18 mouse cellular contexts compared by ENCODE assay signal in the genomic region with DNA sequence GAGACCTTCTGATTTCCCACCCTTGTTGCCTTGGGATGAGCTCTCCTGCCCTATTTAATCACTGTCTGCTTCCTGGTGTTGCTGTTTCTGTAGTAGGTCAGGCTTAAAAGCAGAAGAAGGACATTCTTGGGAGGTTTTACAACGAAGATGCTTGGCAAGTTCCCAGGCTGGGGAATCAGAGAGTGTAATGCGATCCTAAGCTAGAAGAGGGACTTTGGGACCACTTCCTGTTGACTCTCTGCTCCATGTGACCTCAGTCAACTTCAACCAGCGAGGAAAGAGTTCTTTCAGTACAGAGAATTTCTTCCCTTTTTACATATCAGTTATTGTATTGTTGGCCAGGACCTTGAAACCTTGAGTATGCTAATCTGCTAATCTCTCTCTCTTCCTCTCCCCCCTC. TPM values are rescaled to one million over a fixed set of nuclear protein-coding genes. Genes with fewer than 3 reads are reported as not detected.
DNase-seq lines count a peak whose midpoint lies in the region; ATAC-seq and TF ChIP-seq lines count a peak whose summit lies in the region.
"Had no signal": no experiment of that assay in that cellular context is flagged by ENCODE, and none has a peak within 500 bp of the region (broad histone marks: within the 10 kb centered on the region; RNA-seq: fewer than 3 reads in every experiment).

No protein-coding gene starts in this region.

- H3K27ac ChIP-seq in heart, adult 2 months, result no peak overlapping the region
- H3K27ac ChIP-seq in heart, embryonic 11.5 days (ENCODE audit: low read depth, low read length), result no peak overlapping the region
- H3K27ac ChIP-seq in intestine, embryonic 15.5 days, result 0 out of 2 replicates have a peak overlapping the region, but pooled peaks have one; percentile 33
- no peak overlapping the region for H3K27ac ChIP-seq in intestine, postnatal 0 days (ENCODE audit: low read depth, low read length)
- H3K27ac ChIP-seq in forebrain, embryonic 16.5 days (ENCODE audit: low read length), result no peak overlapping the region
- H3K27ac ChIP-seq: embryonic facial prominence, embryonic 15.5 days; forebrain, embryonic 13.5 days; limb, embryonic 13.5 days had no signal

- H3K9me3 ChIP-seq in heart, embryonic 11.5 days (replicated peaks; ENCODE audit: control insufficient read depth, low read length), result no peaks in the 10 kb centered on the region
- no peaks in the 10 kb centered on the region for H3K9me3 ChIP-seq in intestine, embryonic 15.5 days
- H3K9me3 ChIP-seq in intestine, postnatal 0 days (ENCODE audit: control insufficient read depth), result no peaks in the 10 kb centered on the region
- no peaks in the 10 kb centered on the region for H3K9me3 ChIP-seq in forebrain, embryonic 16.5 days (ENCODE audit: control insufficient read depth, low read length)
- H3K9me3 ChIP-seq: embryonic facial prominence, embryonic 15.5 days; forebrain, embryonic 13.5 days; limb, embryonic 13.5 days had no signal

- H3K9ac ChIP-seq in heart, adult 2 months (ENCODE audit: low read depth, low read length), result no peak overlapping the region
- H3K9ac ChIP-seq in heart, embryonic 11.5 days (ENCODE audit: low read depth, low read length), result no peak overlapping the region
- H3K9ac ChIP-seq in intestine, embryonic 15.5 days, result no peak overlapping the region
- no peak overlapping the region for H3K9ac ChIP-seq in intestine, postnatal 0 days (ENCODE audit: low read depth, low read length)
- H3K9ac ChIP-seq in forebrain, embryonic 16.5 days (replicated peaks; ENCODE audit: low read depth, low read length), result no peak overlapping the region
- H3K9ac ChIP-seq: embryonic facial prominence, embryonic 15.5 days; forebrain, embryonic 13.5 days; limb, embryonic 13.5 days had no signal

- no peak overlapping the region for H3K4me3 ChIP-seq in heart, adult 2 months
- no peak overlapping the region for H3K4me3 ChIP-seq in heart, embryonic 11.5 days (ENCODE audit: low read depth, low read length)
- H3K4me3 ChIP-seq in intestine, embryonic 15.5 days (replicated peaks), result no peak overlapping the region
- no peak overlapping the region for H3K4me3 ChIP-seq in intestine, postnatal 0 days (ENCODE audit: low read depth, low read length)
- H3K4me3 ChIP-seq in forebrain, embryonic 16.5 days (replicated peaks; ENCODE audit: low read length), result no peak overlapping the region
- H3K4me3 ChIP-seq: embryonic facial prominence, embryonic 15.5 days; forebrain, embryonic 13.5 days; limb, embryonic 13.5 days; megakaryocyte, embryonic 14.5 days had no signal

- no peak for TF ChIP-seq CTCF in heart, adult 2 months (IDR thresholded peaks at IDR 0.05)
- TF ChIP-seq CTCF in intestine, postnatal 0 days (IDR thresholded peaks at IDR 0.05; ENCODE audit: low read depth), result no peak

- DNase-seq in heart, adult 2 months, result no peak
- DNase-seq in lung, postnatal 10 days, result peak; percentile 42
- DNase-seq in lung, postnatal 14 days, result no peak
- no peak for DNase-seq in spleen, postnatal 14 days (ENCODE audit: low spot score in 2 of 2)
- DNase-seq: cerebellum, adult 11 months; cerebellum, postnatal 36 days; layer of hippocampus, adult 9-11 months; right cerebral cortex, postnatal 14 days; thymus, postnatal 4 days had no signal

- H3K79me2 ChIP-seq in heart, adult 2 months (replicated peaks; ENCODE audit: control insufficient read depth, insufficient read depth, low read length), result no peaks in the 10 kb centered on the region

- peak; percentile 14; the same call in 1 of the 2 replicates for TF ChIP-seq POLR2A in heart, adult 2 months (IDR thresholded peaks at IDR 0.05; ENCODE audit: insufficient read depth, low read depth, low read length)

- peaks cover 50% of the 10 kb centered on the region for H3K36me3 ChIP-seq in heart, adult 2 months (ENCODE audit: control insufficient read depth, insufficient read depth, low read length)
- no peaks in the 10 kb centered on the region for H3K36me3 ChIP-seq in heart, embryonic 11.5 days (ENCODE audit: control insufficient read depth, insufficient read depth, low read length)
- H3K36me3 ChIP-seq in intestine, embryonic 15.5 days, result no peaks in the 10 kb centered on the region
- H3K36me3 ChIP-seq in intestine, postnatal 0 days (ENCODE audit: control insufficient read depth, insufficient read depth), result no peaks in the 10 kb centered on the region
- H3K36me3 ChIP-seq in forebrain, embryonic 16.5 days (ENCODE audit: control insufficient read depth, insufficient read depth), result no peaks in the 10 kb centered on the region
- H3K36me3 ChIP-seq: embryonic facial prominence, embryonic 15.5 days; limb, embryonic 13.5 days had no signal

- 18% methylated on average over 3 of the region's 3 CpGs for WGBS in heart, adult 2 months
- 26% methylated on average over 3 of the region's 3 CpGs for WGBS in heart, embryonic 11.5 days (ENCODE audit: insufficient replicate concordance)
- 18% methylated on average over 3 of the region's 3 CpGs for WGBS in intestine, embryonic 15.5 days
- WGBS in intestine, postnatal 0 days, result 33% methylated on average over 3 of the region's 3 CpGs
- WGBS in forebrain, embryonic 16.5 days, result 49% methylated on average over 3 of the region's 3 CpGs

- TF ChIP-seq EP300 in heart, adult 2 months (IDR thresholded peaks at IDR 0.05; ENCODE audit: insufficient read depth, low read depth, low read length), result no peak

- intact Hi-C loops in heart, adult 2 months (cut with DNase I), result no loop called here

- H3K27me3 ChIP-seq in heart, adult 2 months (ENCODE audit: control insufficient read depth, insufficient read depth, low read length), result no peaks in the 10 kb centered on the region
- no peaks in the 10 kb centered on the region for H3K27me3 ChIP-seq in heart, embryonic 11.5 days (ENCODE audit: control insufficient read depth, insufficient read depth, low read length)
- no peaks in the 10 kb centered on the region for H3K27me3 ChIP-seq in intestine, embryonic 15.5 days (replicated peaks)
- H3K27me3 ChIP-seq in intestine, postnatal 0 days (replicated peaks; ENCODE audit: control insufficient read depth, insufficient read depth, low read length), result no peaks in the 10 kb centered on the region
- no peaks in the 10 kb centered on the region for H3K27me3 ChIP-seq in forebrain, embryonic 16.5 days (replicated peaks; ENCODE audit: control insufficient read depth, insufficient read depth, low read length)
- H3K27me3 ChIP-seq: embryonic facial prominence, embryonic 15.5 days; forebrain, embryonic 13.5 days; limb, embryonic 13.5 days had no signal

- peaks cover 10% of the 10 kb centered on the region for H3K4me1 ChIP-seq in heart, adult 2 months (ENCODE audit: control insufficient read depth, insufficient read depth, low read length)
- peaks cover 37% of the 10 kb centered on the region for H3K4me1 ChIP-seq in heart, embryonic 11.5 days (ENCODE audit: control insufficient read depth, insufficient read depth, low read length)
- peaks cover 17% of the 10 kb centered on the region for H3K4me1 ChIP-seq in intestine, embryonic 15.5 days (replicated peaks)
- no peaks in the 10 kb centered on the region for H3K4me1 ChIP-seq in intestine, postnatal 0 days (replicated peaks; ENCODE audit: control insufficient read depth, insufficient read depth, low read length)
- H3K4me1 ChIP-seq in forebrain, embryonic 16.5 days (replicated peaks; ENCODE audit: control insufficient read depth, insufficient read depth, low read length), result no peaks in the 10 kb centered on the region
- H3K4me1 ChIP-seq: forebrain, embryonic 13.5 days; megakaryocyte, embryonic 14.5 days had no signal

- no peak overlapping the region for H3K4me2 ChIP-seq in heart, embryonic 11.5 days
- H3K4me2 ChIP-seq in intestine, embryonic 15.5 days (replicated peaks), result no peak overlapping the region
- H3K4me2 ChIP-seq in intestine, postnatal 0 days (replicated peaks; ENCODE audit: low read depth), result no peak overlapping the region
- H3K4me2 ChIP-seq in forebrain, embryonic 16.5 days (ENCODE audit: low read length), result no peak overlapping the region
- H3K4me2 ChIP-seq: embryonic facial prominence, embryonic 15.5 days; forebrain, embryonic 13.5 days; limb, embryonic 13.5 days had no signal

- no peak for ATAC-seq in heart, embryonic 11.5 days (replicated peaks; ENCODE audit: insufficient number of reproducible peaks, low FRiP score, low TSS enrichment)
- ATAC-seq in intestine, embryonic 15.5 days, result peak; percentile 20; the same call in 1 of the 2 replicates
- no peak for ATAC-seq in intestine, postnatal 0 days
- no peak for ATAC-seq in forebrain, embryonic 16.5 days
- ATAC-seq: forebrain, embryonic 13.5 days; midbrain, embryonic 16.5 days had no signal

RNA-seq across cellular contexts. Expression of gene Fhl2, which starts 25.7 kb away (rescaled TPM):
- 1,000 to 10,000 TPM; 1,721 to 1,764 TPM for total RNA-seq in heart, adult 2 months (2021)
- polyA plus RNA-seq in heart, adult 2 months (2012; rRNA removed), result 1,853 and 3,161 TPM in 2 replicates
- 181 and 186 TPM in 2 replicates for polyA plus RNA-seq in heart, embryonic 11.5 days (2014; fragmentation: Nextera tagmentation; extraction: Ambion mirVana)
- polyA plus RNA-seq in intestine, embryonic 15.5 days (2015; fragmentation: Nextera tagmentation; extraction: Ambion mirVana), result 54.5 and 58.0 TPM in 2 replicates
- polyA plus RNA-seq in intestine, postnatal 0 days (2015; fragmentation: Nextera tagmentation; extraction: Ambion mirVana), result 55.3 and 57.8 TPM in 2 replicates
- polyA plus RNA-seq in forebrain, embryonic 16.5 days (2015; fragmentation: Nextera tagmentation; extraction: Ambion mirVana), result 16.4 and 17.2 TPM in 2 replicates
